Mouse (Mus musculus): ENCODE measurements around the gene Usp35.

DNA sequence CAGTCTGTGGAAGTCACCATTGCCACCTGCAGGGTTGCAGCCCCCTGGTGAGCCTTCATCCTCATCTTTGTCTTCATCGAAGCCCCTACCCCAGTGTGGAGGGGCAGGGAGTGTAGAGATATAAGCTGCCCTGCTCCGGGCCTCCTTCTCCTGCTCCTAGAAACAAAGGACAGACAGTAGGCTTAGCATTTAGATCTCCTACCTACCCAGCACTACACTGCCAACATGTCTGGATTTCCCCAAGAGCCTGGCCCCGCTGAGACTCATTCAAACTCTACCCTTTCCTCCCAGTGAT, 21.5 kb downstream of the Usp35 start:
- TF ChIP-seq CTCF (IDR thresholded peaks at IDR 0.05; ENCODE audit: borderline replicate concordance, insufficient read depth, low read depth, low read length) = no peak
- TF ChIP-seq POLR2A (IDR thresholded peaks at IDR 0.05; ENCODE audit: borderline replicate concordance, insufficient read depth, low read length) = no peak

All from cerebellum, adult 2 months (tissue).